Mouse (Mus musculus) liver, postnatal 0 days (tissue): ENCODE measurements at regions not wholly inside any gene's neighbourhood (a gene's known extent, or its start where the extent isn't known, plus 50 kb on each side); places are given as distances from the start of the nearest gene placed in this dataset.

Experiments
- CTCF ChIP-seq: sonication (generic); IDR thresholded peaks from 2 replicates; pipeline ENCODE4 v1.5.1; 2016; ENCODE audit warnings: antibody characterized with exemption, low read depth
- EP300 ChIP-seq: IDR thresholded peaks from 2 replicates; pipeline ENCODE4 v1.6.1; 2016; ENCODE audit warnings: antibody characterized with exemption, low read depth, mild to moderate bottlenecking

GRCm38 (mm10) chr9:30520116-30520515, 93.2 kb downstream of the Snx19 start:
- TF ChIP-seq CTCF (no peak), EP300 (no peak)
